Mouse (Mus musculus): ENCODE measurements around the gene Aff1. TPM values are rescaled to one million over a fixed set of nuclear protein-coding genes. Genes with fewer than 3 reads are reported as not detected.

The Aff1 gene
- polyA plus RNA-seq, 1 experiment from 2014 or later, result 6.8 TPM

DNA sequence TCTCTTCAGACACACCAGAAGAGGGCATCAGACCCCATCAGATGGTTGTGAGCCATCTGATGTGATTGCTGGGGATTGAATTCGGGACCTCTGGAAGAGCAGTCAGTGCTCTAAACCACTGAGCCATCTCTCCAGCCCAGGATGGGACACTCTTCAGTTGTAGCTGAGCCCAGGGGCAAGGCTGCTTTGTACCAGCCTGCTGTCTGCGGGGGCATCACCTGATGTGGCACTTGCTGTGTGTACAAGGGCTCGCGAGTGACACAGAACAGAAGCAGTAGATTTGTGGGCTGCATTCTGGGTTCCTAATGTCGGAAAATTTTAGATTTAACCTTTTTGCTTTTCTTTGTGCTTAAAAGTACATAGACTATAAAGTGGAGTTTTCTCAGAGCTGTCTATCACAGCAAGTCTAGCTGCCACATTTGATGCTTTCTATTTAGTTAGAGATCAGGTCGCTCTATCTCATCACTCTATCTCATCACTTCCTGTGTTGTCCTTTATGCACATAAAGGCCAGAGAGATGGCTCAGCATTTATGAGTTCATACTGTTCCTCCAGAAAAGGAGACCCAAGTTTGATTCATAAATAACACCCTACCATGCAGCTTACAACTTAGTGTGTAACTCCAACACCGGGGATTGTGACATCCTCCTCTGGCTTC lies 117.6 kb downstream of the Aff1 start:
- H3K36me3 ChIP-seq (ENCODE audit: control insufficient read depth, insufficient read depth), result no peaks in the 10 kb centered on the region
- H3K4me3 ChIP-seq (ENCODE audit: low read depth, low read length), result no peak overlapping the region
- WGBS, result 94% methylated on average over 7 of the region's 7 CpGs
- no peaks in the 10 kb centered on the region for H3K9me3 ChIP-seq (ENCODE audit: control insufficient read depth)
- ATAC-seq, result no peak
- TF ChIP-seq CTCF (IDR thresholded peaks at IDR 0.05; ENCODE audit: low read depth), result no peak
- peaks cover 13% of the 10 kb centered on the region for H3K4me1 ChIP-seq (replicated peaks; ENCODE audit: control insufficient read depth, insufficient read depth, low read length)
- no peak overlapping the region for H3K27ac ChIP-seq (ENCODE audit: low read depth, low read length)
- no peak overlapping the region for H3K9ac ChIP-seq (ENCODE audit: low read depth, low read length)
- no peak overlapping the region for H3K4me2 ChIP-seq (replicated peaks; ENCODE audit: low read depth)
- H3K27me3 ChIP-seq (replicated peaks; ENCODE audit: control insufficient read depth, insufficient read depth, low read length), result no peaks in the 10 kb centered on the region

DNA sequence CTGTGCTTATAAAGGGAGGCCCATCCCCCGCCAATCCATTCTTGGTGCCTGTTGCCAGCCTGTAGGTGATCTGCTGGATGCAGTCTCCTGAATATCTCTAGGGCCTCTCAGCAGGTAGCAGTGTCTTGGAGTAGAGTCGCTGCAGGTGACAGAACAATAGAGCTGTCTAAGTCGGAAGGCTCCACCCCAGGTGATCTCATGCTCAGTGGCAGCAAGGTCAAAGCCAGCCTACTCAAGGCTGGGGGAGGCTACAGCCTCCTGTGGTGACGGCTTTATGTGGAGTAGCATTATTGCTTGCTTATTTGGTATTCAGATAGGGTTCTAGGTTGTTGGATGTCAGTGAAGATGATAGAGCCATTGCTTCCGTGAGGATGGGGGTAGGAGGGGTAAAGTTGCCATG lies 121.1 kb downstream of the Aff1 start:
- no peak overlapping the region for H3K4me3 ChIP-seq (ENCODE audit: low read depth, low read length)
- no peaks in the 10 kb centered on the region for H3K27me3 ChIP-seq (replicated peaks; ENCODE audit: control insufficient read depth, insufficient read depth, low read length)
- no peak for TF ChIP-seq CTCF (IDR thresholded peaks at IDR 0.05; ENCODE audit: low read depth)
- WGBS, result 74% methylated on average over 5 of the region's 5 CpGs
- no peak overlapping the region for H3K9ac ChIP-seq (ENCODE audit: low read depth, low read length)
- H3K36me3 ChIP-seq (ENCODE audit: control insufficient read depth, insufficient read depth), result no peaks in the 10 kb centered on the region
- no peaks in the 10 kb centered on the region for H3K9me3 ChIP-seq (ENCODE audit: control insufficient read depth)
- no peak overlapping the region for H3K27ac ChIP-seq (ENCODE audit: low read depth, low read length)
- H3K4me2 ChIP-seq (replicated peaks; ENCODE audit: low read depth), result no peak overlapping the region
- H3K4me1 ChIP-seq (replicated peaks; ENCODE audit: control insufficient read depth, insufficient read depth, low read length), result peaks cover 15% of the 10 kb centered on the region
- peak; percentile 36 for ATAC-seq

DNA sequence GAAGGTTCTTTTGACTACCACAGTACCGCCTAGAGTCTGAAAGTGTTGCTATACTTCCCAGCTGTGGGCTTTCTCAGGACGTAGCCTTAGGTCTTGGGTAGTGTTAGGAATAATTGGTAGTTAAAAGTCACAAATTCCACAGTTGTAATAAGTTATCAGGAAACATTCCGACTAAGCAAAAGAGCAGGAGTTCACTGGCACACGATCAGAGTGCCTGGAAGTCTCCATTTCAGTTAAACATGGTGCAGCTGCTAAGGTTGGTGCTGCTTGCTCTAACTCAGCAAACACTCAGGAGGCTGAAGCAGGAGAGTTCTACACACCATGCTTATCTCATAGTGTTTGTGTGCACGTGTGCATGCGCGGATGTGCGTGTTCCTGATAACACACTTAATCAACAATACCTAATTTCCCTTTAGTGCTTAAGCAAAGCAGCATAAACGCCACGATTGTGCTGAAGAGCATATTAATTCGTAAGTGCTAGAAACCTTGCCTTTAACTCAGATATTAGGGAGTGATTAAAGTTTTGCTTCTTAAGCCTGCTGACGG lies 121.9 kb downstream of the Aff1 start:
- no peaks in the 10 kb centered on the region; the same call in 1 of the 2 replicates for H3K36me3 ChIP-seq (ENCODE audit: control insufficient read depth, insufficient read depth)
- no peak overlapping the region for H3K4me3 ChIP-seq (ENCODE audit: low read depth, low read length)
- peaks cover 11% of the 10 kb centered on the region for H3K4me1 ChIP-seq (replicated peaks; ENCODE audit: control insufficient read depth, insufficient read depth, low read length)
- H3K4me2 ChIP-seq (replicated peaks; ENCODE audit: low read depth), result peak overlapping the region; percentile 0; the same call in 1 of the 2 replicates
- H3K9ac ChIP-seq (ENCODE audit: low read depth, low read length), result no peak overlapping the region
- WGBS, result 64% methylated on average over 12 of the region's 12 CpGs
- H3K9me3 ChIP-seq (ENCODE audit: control insufficient read depth), result no peaks in the 10 kb centered on the region
- TF ChIP-seq CTCF (IDR thresholded peaks at IDR 0.05; ENCODE audit: low read depth), result no peak
- no peaks in the 10 kb centered on the region for H3K27me3 ChIP-seq (replicated peaks; ENCODE audit: control insufficient read depth, insufficient read depth, low read length)
- peak overlapping the region; percentile 68 for H3K27ac ChIP-seq (ENCODE audit: low read depth, low read length)
- ATAC-seq, result no peak

DNA sequence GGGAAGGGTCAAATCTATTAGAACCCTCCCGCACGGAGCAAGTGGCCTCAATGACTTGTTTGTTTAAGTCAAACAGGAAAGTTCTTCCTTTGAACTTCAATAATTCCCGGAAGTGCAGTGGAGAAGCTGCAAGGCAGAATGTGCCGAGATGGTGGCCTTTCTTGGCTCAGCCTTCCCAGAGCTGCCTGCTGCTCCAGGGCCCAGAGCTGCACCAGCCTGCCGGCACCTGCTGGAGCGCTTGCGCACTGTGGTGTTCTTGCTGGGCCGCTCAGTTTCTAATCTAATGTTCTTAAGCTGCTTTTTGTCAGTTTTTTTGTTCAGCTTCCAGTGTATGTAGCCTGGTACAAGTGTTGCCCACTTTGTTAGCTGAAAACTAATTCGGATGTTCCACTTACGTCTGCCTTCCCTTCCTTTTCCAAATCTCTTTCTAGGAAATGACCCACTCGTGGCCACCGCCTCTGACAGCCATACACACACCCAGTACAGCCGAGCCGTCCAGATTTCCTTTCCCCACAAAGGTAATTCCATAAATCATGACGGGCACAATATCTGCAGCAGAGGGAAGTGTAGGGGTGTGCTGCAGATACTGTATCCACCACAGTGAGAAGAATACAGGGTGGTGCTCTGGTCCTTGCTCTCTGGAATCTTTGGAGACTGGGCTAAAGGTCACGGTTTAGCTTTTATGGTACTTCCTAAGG lies 122.5 kb downstream of the Aff1 start:
- Histone ChIP-seq H3K27me3 (replicated peaks; ENCODE audit: control insufficient read depth, insufficient read depth, low read length) (no peaks in the 10 kb centered on the region), H3K9me3 (ENCODE audit: control insufficient read depth) (no peaks in the 10 kb centered on the region), H3K9ac (ENCODE audit: low read depth, low read length) (no peak overlapping the region), H3K4me3 (ENCODE audit: low read depth, low read length) (no peak overlapping the region), H3K4me1 (replicated peaks; ENCODE audit: control insufficient read depth, insufficient read depth, low read length) (peaks cover 11% of the 10 kb centered on the region), H3K36me3 (ENCODE audit: control insufficient read depth, insufficient read depth) (no peaks in the 10 kb centered on the region; the same call in 1 of the 2 replicates), H3K27ac (ENCODE audit: low read depth, low read length) (peak overlapping the region; percentile 68), H3K4me2 (replicated peaks; ENCODE audit: low read depth) (peak overlapping the region; percentile 33; the same call in 1 of the 2 replicates)
- peak; percentile 77 for ATAC-seq
- WGBS, result 28% methylated on average over 16 of the region's 16 CpGs
- no peak for TF ChIP-seq CTCF (IDR thresholded peaks at IDR 0.05; ENCODE audit: low read depth)

DNA sequence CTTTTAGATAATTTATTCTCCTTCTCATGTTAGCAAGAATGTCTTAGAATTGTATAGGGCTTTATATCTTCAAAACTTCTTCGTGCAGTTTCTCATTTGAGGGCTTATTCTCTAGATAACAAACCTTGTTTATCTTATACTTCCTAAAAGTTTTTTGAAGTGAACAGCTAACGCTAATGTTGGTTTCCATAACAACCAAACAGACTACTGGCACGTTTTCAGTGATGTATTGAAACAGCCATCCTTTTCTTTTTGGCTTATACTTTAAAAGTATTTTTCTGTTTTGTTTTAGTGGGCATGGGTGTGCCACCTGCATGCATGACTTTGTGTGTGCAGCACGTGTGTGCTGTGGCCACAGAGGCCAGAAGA lies 123.1 kb downstream of the Aff1 start:
- no peaks in the 10 kb centered on the region for H3K27me3 ChIP-seq (replicated peaks; ENCODE audit: control insufficient read depth, insufficient read depth, low read length)
- no peak overlapping the region; the same call in 1 of the 2 replicates for H3K4me2 ChIP-seq (replicated peaks; ENCODE audit: low read depth)
- no peaks in the 10 kb centered on the region; the same call in 1 of the 2 replicates for H3K36me3 ChIP-seq (ENCODE audit: control insufficient read depth, insufficient read depth)
- H3K4me1 ChIP-seq (replicated peaks; ENCODE audit: control insufficient read depth, insufficient read depth, low read length), result peaks cover 11% of the 10 kb centered on the region
- WGBS, result 30% methylated on average over 4 of the region's 4 CpGs
- H3K9ac ChIP-seq (ENCODE audit: low read depth, low read length), result no peak overlapping the region
- no peaks in the 10 kb centered on the region for H3K9me3 ChIP-seq (ENCODE audit: control insufficient read depth)
- TF ChIP-seq CTCF (IDR thresholded peaks at IDR 0.05; ENCODE audit: low read depth), result no peak
- 0 out of 2 replicates have a peak overlapping the region, but pooled peaks have one; percentile 68 for H3K27ac ChIP-seq (ENCODE audit: low read depth, low read length)
- no peak overlapping the region for H3K4me3 ChIP-seq (ENCODE audit: low read depth, low read length)
- no peak for ATAC-seq

DNA sequence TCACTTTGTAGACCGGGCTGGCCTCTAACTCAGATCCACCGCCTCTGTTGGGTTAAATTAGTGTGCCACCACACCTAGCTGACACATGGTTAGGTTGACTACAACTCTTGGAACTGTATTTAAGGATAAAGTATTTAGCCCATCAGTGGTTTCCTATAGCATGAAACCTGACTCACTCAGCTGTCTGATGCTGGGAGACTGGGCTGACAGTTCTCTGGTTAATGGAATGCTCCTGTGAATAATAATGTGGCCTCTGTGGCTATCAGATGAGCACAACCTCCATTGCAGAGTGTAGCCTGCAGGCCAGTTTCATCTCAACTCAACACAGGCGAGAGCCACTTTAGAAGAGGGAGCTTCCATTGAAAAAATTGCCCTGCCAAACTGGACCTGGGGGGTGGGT lies 124.5 kb downstream of the Aff1 start:
- Histone ChIP-seq H3K27ac (ENCODE audit: low read depth, low read length) (no peak overlapping the region), H3K4me2 (replicated peaks; ENCODE audit: low read depth) (no peak overlapping the region), H3K9me3 (ENCODE audit: control insufficient read depth) (no peaks in the 10 kb centered on the region), H3K4me3 (ENCODE audit: low read depth, low read length) (no peak overlapping the region), H3K27me3 (replicated peaks; ENCODE audit: control insufficient read depth, insufficient read depth, low read length) (no peaks in the 10 kb centered on the region), H3K9ac (ENCODE audit: low read depth, low read length) (no peak overlapping the region), H3K4me1 (replicated peaks; ENCODE audit: control insufficient read depth, insufficient read depth, low read length) (peaks cover 11% of the 10 kb centered on the region), H3K36me3 (ENCODE audit: control insufficient read depth, insufficient read depth) (no peaks in the 10 kb centered on the region; the same call in 1 of the 2 replicates)
- 96% methylated on average over 3 of the region's 3 CpGs for WGBS
- TF ChIP-seq CTCF (IDR thresholded peaks at IDR 0.05; ENCODE audit: low read depth), result no peak
- no peak for ATAC-seq

Measured in intestine, postnatal 0 days (tissue).